Mouse (Mus musculus): ENCODE data around the gene Fhl2. TPM values are rescaled to one million over a fixed set of nuclear protein-coding genes. Genes with fewer than 3 reads are reported as not detected.

Gene Fhl2
- polyA plus RNA-seq, 1 experiment from 2014 or later: 14.6 TPM

DNA sequence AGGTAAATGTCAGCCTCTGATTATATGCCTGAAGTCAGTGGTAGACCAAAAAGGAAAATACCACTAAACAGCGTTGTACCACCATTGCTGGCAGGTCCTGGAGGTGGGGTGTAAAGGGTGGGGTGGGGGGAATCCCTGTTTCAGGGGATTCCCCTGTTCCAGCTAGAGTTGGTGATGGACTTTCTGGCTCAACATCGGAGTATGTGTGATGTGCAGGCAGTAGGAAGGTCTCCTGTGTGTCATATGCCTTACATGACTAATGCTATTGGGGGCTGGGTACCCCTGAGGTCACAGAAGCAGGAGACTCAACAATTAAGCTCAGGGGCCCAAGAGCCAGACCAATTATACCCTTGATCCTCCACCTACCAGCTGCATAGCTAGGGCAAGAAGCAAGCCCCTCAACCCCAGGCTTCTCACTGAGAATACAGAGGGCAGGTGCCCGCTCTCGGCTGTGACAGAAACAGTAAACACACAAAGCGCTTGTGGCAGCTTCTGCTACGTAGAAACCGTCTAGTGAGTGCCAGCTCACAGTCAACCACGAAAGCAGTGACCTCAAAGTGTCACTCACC is 52.4 kb downstream of the Fhl2 start:
- Histone ChIP-seq H3K9me3 (replicated peaks; ENCODE audit: control insufficient read depth, low read length) (no peaks in the 10 kb centered on the region), H3K4me2 (ENCODE audit: low read depth, low read length) (no peak overlapping the region), H3K9ac (replicated peaks; ENCODE audit: low read length) (no peak overlapping the region), H3K27ac (replicated peaks; ENCODE audit: low read depth, low read length) (no peak overlapping the region), H3K27me3 (ENCODE audit: control insufficient read depth, insufficient read depth, low read length) (no peaks in the 10 kb centered on the region), H3K4me1 (ENCODE audit: control insufficient read depth, insufficient read depth, low read length) (no peaks in the 10 kb centered on the region), H3K36me3 (replicated peaks; ENCODE audit: control insufficient read depth, insufficient read depth, low read depth, low read length) (no peaks in the 10 kb centered on the region), H3K4me3 (ENCODE audit: low read depth, low read length) (no peak overlapping the region)
- ATAC-seq (replicated peaks; ENCODE audit: insufficient number of reproducible peaks, low FRiP score, low TSS enrichment, low read depth): no peak
- 89% methylated on average over 8 of the region's 8 CpGs for WGBS
- no peak for DNase-seq (ENCODE audit: low spot score)

DNA sequence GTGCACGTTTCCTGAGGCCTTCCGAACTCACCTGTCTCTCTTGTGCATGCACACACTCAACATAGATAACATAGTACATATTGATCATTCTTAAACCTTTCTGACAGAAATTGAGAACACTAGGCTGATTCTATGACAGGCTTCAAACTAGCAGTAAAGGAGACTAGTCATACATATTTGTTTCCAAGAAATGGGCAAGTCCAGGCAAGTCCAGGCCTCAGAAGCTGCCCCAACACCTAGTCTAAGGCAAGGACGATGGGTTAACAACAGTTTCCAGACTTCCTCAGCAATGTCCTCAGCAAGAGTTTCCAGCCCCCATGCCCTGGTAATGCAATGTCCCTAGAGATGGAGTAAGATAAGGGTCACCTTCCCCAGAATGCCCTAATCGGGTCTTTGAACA is 53.0 kb downstream of the Fhl2 start:
- ATAC-seq (replicated peaks; ENCODE audit: insufficient number of reproducible peaks, low FRiP score, low TSS enrichment, low read depth) (no peak), DNase-seq (ENCODE audit: low spot score) (no peak)
- no peaks in the 10 kb centered on the region for H3K27me3 ChIP-seq (ENCODE audit: control insufficient read depth, insufficient read depth, low read length)
- no peaks in the 10 kb centered on the region for H3K9me3 ChIP-seq (replicated peaks; ENCODE audit: control insufficient read depth, low read length)
- H3K4me1 ChIP-seq (ENCODE audit: control insufficient read depth, insufficient read depth, low read length): no peaks in the 10 kb centered on the region
- H3K36me3 ChIP-seq (replicated peaks; ENCODE audit: control insufficient read depth, insufficient read depth, low read depth, low read length): no peaks in the 10 kb centered on the region
- WGBS: 88% methylated on average over 4 of the region's 4 CpGs
- H3K27ac ChIP-seq (replicated peaks; ENCODE audit: low read depth, low read length): no peak overlapping the region
- no peak overlapping the region for H3K9ac ChIP-seq (replicated peaks; ENCODE audit: low read length)
- no peak overlapping the region for H3K4me2 ChIP-seq (ENCODE audit: low read depth, low read length)
- no peak overlapping the region for H3K4me3 ChIP-seq (ENCODE audit: low read depth, low read length)

DNA sequence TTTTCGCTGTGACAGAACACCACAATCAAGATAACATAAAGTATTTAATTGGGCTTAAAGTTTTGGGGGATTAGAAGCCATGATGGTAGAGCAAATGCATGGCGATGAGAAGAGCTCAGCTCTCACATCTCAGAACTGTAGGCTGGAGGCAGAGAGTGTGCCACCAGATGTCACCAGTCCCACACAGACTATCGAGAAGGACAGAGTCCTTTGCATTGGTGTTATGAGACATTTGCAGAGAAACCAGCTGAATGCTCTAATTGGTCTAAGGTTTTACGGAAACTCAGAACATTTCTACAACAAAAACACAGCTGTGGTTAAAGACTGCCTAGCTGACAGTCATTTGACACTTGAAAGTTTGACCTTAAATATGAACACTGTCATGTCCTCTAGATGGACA is 53.5 kb downstream of the Fhl2 start:
- 80% methylated on average over 4 of the region's 4 CpGs for WGBS
- Histone ChIP-seq H3K4me3 (ENCODE audit: low read depth, low read length) (no peak overlapping the region), H3K36me3 (replicated peaks; ENCODE audit: control insufficient read depth, insufficient read depth, low read depth, low read length) (no peaks in the 10 kb centered on the region), H3K4me1 (ENCODE audit: control insufficient read depth, insufficient read depth, low read length) (no peaks in the 10 kb centered on the region), H3K4me2 (ENCODE audit: low read depth, low read length) (no peak overlapping the region), H3K9me3 (replicated peaks; ENCODE audit: control insufficient read depth, low read length) (no peaks in the 10 kb centered on the region), H3K9ac (replicated peaks; ENCODE audit: low read length) (no peak overlapping the region), H3K27me3 (ENCODE audit: control insufficient read depth, insufficient read depth, low read length) (no peaks in the 10 kb centered on the region), H3K27ac (replicated peaks; ENCODE audit: low read depth, low read length) (no peak overlapping the region)
- ATAC-seq (replicated peaks; ENCODE audit: insufficient number of reproducible peaks, low FRiP score, low TSS enrichment, low read depth): no peak
- DNase-seq (ENCODE audit: low spot score): no peak

DNA sequence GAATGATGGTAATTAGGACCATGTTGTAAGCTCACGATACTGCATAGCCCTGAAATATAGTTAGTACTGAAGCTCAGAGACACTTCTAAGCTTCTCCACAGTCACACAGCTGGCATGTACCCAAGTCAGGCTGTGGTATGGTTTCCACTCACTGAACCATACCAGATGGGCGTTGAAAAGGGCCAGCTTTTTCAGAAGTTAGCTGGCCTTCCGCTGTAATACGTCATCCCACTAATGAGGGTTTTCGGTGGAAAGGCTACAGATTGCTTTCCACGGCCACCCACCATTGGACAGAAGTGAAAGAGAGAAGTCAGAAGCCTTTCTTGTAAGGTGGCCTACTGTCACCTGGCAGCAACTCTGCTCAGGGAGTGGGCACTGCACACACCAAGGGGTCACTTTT is 53.9 kb downstream of the Fhl2 start:
- no peak overlapping the region for H3K4me3 ChIP-seq (ENCODE audit: low read depth, low read length)
- no peaks in the 10 kb centered on the region for H3K4me1 ChIP-seq (ENCODE audit: control insufficient read depth, insufficient read depth, low read length)
- 85% methylated on average over 6 of the region's 6 CpGs for WGBS
- H3K4me2 ChIP-seq (ENCODE audit: low read depth, low read length): no peak overlapping the region
- no peaks in the 10 kb centered on the region for H3K9me3 ChIP-seq (replicated peaks; ENCODE audit: control insufficient read depth, low read length)
- DNase-seq (ENCODE audit: low spot score) (no peak), ATAC-seq (replicated peaks; ENCODE audit: insufficient number of reproducible peaks, low FRiP score, low TSS enrichment, low read depth) (no peak)
- no peaks in the 10 kb centered on the region for H3K27me3 ChIP-seq (ENCODE audit: control insufficient read depth, insufficient read depth, low read length)
- H3K36me3 ChIP-seq (replicated peaks; ENCODE audit: control insufficient read depth, insufficient read depth, low read depth, low read length): no peaks in the 10 kb centered on the region
- H3K9ac ChIP-seq (replicated peaks; ENCODE audit: low read length): no peak overlapping the region
- H3K27ac ChIP-seq (replicated peaks; ENCODE audit: low read depth, low read length): no peak overlapping the region

DNA sequence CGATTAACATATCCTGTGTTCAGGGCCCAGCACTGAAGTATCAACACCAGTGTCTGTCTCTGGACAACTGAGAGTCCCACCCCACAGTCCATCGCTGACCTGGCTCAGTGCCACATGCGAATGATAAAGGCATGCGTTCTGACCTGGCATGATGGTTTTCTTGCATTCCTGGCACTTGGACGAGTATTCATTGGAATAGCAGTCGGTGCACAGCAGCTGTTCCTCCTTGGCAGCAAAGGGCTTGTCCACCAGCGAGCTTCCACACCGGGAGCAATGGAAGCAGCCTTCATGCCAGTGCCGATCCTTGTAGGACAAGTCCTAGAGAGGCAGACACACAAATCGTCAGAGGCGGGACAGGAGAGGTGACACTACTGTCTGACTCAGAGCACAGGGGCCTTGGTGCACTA is 55.2 kb downstream of the Fhl2 start:
- no peak overlapping the region for H3K4me3 ChIP-seq (ENCODE audit: low read depth, low read length)
- no peaks in the 10 kb centered on the region for H3K4me1 ChIP-seq (ENCODE audit: control insufficient read depth, insufficient read depth, low read length)
- ATAC-seq (replicated peaks; ENCODE audit: insufficient number of reproducible peaks, low FRiP score, low TSS enrichment, low read depth) (no peak), DNase-seq (ENCODE audit: low spot score) (no peak)
- H3K36me3 ChIP-seq (replicated peaks; ENCODE audit: control insufficient read depth, insufficient read depth, low read depth, low read length): no peaks in the 10 kb centered on the region
- no peak overlapping the region for H3K9ac ChIP-seq (replicated peaks; ENCODE audit: low read length)
- WGBS: 82% methylated on average over 11 of the region's 11 CpGs
- no peaks in the 10 kb centered on the region for H3K27me3 ChIP-seq (ENCODE audit: control insufficient read depth, insufficient read depth, low read length)
- no peak overlapping the region for H3K4me2 ChIP-seq (ENCODE audit: low read depth, low read length)
- H3K9me3 ChIP-seq (replicated peaks; ENCODE audit: control insufficient read depth, low read length): no peaks in the 10 kb centered on the region
- H3K27ac ChIP-seq (replicated peaks; ENCODE audit: low read depth, low read length): no peak overlapping the region

DNA sequence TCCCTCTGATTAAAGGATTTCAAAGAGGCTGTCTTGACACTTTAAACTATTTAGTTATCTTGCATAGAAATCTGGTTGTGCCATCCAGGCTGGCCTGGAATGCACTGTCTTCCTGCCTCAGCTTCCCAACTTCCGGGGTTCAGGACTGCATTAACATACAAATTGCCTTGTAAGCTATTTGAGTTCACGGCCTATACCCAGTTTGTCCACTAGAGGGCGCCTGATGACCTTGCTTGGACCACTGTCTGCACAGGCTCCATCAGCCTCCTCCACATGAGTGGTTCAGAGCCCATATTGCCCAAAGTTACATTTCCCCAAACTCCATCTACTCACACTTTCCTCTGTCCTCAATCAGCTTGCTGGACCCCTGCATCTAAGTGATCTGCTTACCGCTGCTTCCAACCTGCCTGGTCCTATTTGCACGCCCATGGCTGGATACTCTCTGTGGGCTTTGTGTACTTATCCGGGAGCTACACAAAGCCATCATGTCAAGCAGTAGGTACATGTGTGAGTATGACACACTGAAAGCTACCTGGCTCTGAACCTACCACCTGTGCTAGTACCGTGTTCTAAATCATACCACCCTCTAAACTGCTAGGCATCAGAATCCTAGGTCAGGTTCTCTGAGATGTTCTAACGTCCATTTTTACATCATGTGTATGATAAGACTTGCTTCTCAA is 57.1 kb downstream of the Fhl2 start:
- Histone ChIP-seq H3K9me3 (replicated peaks; ENCODE audit: control insufficient read depth, low read length) (no peaks in the 10 kb centered on the region), H3K4me3 (ENCODE audit: low read depth, low read length) (no peak overlapping the region), H3K27me3 (ENCODE audit: control insufficient read depth, insufficient read depth, low read length) (no peaks in the 10 kb centered on the region), H3K36me3 (replicated peaks; ENCODE audit: control insufficient read depth, insufficient read depth, low read depth, low read length) (no peaks in the 10 kb centered on the region), H3K4me1 (ENCODE audit: control insufficient read depth, insufficient read depth, low read length) (no peaks in the 10 kb centered on the region), H3K9ac (replicated peaks; ENCODE audit: low read length) (no peak overlapping the region), H3K27ac (replicated peaks; ENCODE audit: low read depth, low read length) (no peak overlapping the region), H3K4me2 (ENCODE audit: low read depth, low read length) (no peak overlapping the region)
- ATAC-seq (replicated peaks; ENCODE audit: insufficient number of reproducible peaks, low FRiP score, low TSS enrichment, low read depth) (peak; percentile 61; the same call in 1 of the 2 replicates), DNase-seq (ENCODE audit: low spot score) (peak; percentile 95)
- WGBS: 47% methylated on average over 8 of the region's 8 CpGs

GRCm38 (mm10) chr1:43138268-43138812 is 58.4 kb downstream of the Fhl2 start:
- Histone ChIP-seq H3K36me3 (replicated peaks; ENCODE audit: control insufficient read depth, insufficient read depth, low read depth, low read length) (no peaks in the 10 kb centered on the region), H3K27me3 (ENCODE audit: control insufficient read depth, insufficient read depth, low read length) (no peaks in the 10 kb centered on the region), H3K9me3 (replicated peaks; ENCODE audit: control insufficient read depth, low read length) (no peaks in the 10 kb centered on the region), H3K9ac (replicated peaks; ENCODE audit: low read length) (no peak overlapping the region), H3K4me3 (ENCODE audit: low read depth, low read length) (no peak overlapping the region), H3K4me2 (ENCODE audit: low read depth, low read length) (no peak overlapping the region), H3K27ac (replicated peaks; ENCODE audit: low read depth, low read length) (no peak overlapping the region), H3K4me1 (ENCODE audit: control insufficient read depth, insufficient read depth, low read length) (no peaks in the 10 kb centered on the region)
- 72% methylated on average over 15 of the region's 15 CpGs for WGBS
- ATAC-seq (replicated peaks; ENCODE audit: insufficient number of reproducible peaks, low FRiP score, low TSS enrichment, low read depth): no peak
- no peak for DNase-seq (ENCODE audit: low spot score)

GRCm38 (mm10) chr1:43137334-43137733 is 59.5 kb downstream of the Fhl2 start:
- no peaks in the 10 kb centered on the region for H3K27me3 ChIP-seq (ENCODE audit: control insufficient read depth, insufficient read depth, low read length)

More at GRCm38 (mm10) chr1:43137334-43137733, 59.5 kb downstream of the Fhl2 start:
- WGBS: 83% methylated on average over 5 of the region's 5 CpGs
- H3K9me3 ChIP-seq (replicated peaks; ENCODE audit: control insufficient read depth, low read length): no peaks in the 10 kb centered on the region
- no peak overlapping the region for H3K4me2 ChIP-seq (ENCODE audit: low read depth, low read length)
- no peaks in the 10 kb centered on the region for H3K4me1 ChIP-seq (ENCODE audit: control insufficient read depth, insufficient read depth, low read length)
- DNase-seq (ENCODE audit: low spot score): no peak
- no peak overlapping the region for H3K27ac ChIP-seq (replicated peaks; ENCODE audit: low read depth, low read length)
- ATAC-seq (replicated peaks; ENCODE audit: insufficient number of reproducible peaks, low FRiP score, low TSS enrichment, low read depth): no peak
- H3K4me3 ChIP-seq (ENCODE audit: low read depth, low read length): no peak overlapping the region
- H3K9ac ChIP-seq (replicated peaks; ENCODE audit: low read length): no peak overlapping the region
- no peaks in the 10 kb centered on the region for H3K36me3 ChIP-seq (replicated peaks; ENCODE audit: control insufficient read depth, insufficient read depth, low read depth, low read length)
